Mouse (Mus musculus): Measurements from ENCODE around the gene Arhgap42.
A peak's percentile ranks its signal among the peaks of the same experiment; 100 is the strongest.

Arhgap42 gene

GRCm38 (mm10) chr9:9238438-9239391 lies at the start of gene Arhgap42:
Gene Arhgap42 (minus strand): TSS chr9:9239101.
- DNase-seq (ENCODE audit: extremely low spot score) = peak; percentile 81

GRCm38 (mm10) chr9:9288140-9288539 lies 49.2 kb upstream of the Arhgap42 start:
- no peak for DNase-seq (ENCODE audit: extremely low spot score)

GRCm38 (mm10) chr9:9269305-9269704 lies 30.4 kb upstream of the Arhgap42 start:
- no peak for DNase-seq (ENCODE audit: extremely low spot score)

GRCm38 (mm10) chr9:9267606-9268601 lies 29.0 kb upstream of the Arhgap42 start:
- no peak for DNase-seq (ENCODE audit: extremely low spot score)

GRCm38 (mm10) chr9:9263543-9263942 lies 24.6 kb upstream of the Arhgap42 start:
- no peak for DNase-seq (ENCODE audit: extremely low spot score)

- DNase-seq (ENCODE audit: extremely low spot score) = no peak
Observed at GRCm38 (mm10) chr9:9262479-9262878, 23.6 kb upstream of the Arhgap42 start.

GRCm38 (mm10) chr9:9254764-9255163 lies 15.9 kb upstream of the Arhgap42 start:
- DNase-seq (ENCODE audit: extremely low spot score) = no peak

GRCm38 (mm10) chr9:9248529-9248928 lies 9.6 kb upstream of the Arhgap42 start:
- DNase-seq (ENCODE audit: extremely low spot score) = no peak

- DNase-seq (ENCODE audit: extremely low spot score) = no peak
Observed at GRCm38 (mm10) chr9:9245994-9246393, 7.1 kb upstream of the Arhgap42 start.

GRCm38 (mm10) chr9:9243834-9244233 lies 4.9 kb upstream of the Arhgap42 start:
- DNase-seq (ENCODE audit: extremely low spot score) = no peak

GRCm38 (mm10) chr9:9241202-9241795 lies 2.4 kb upstream of the Arhgap42 start:
- DNase-seq (ENCODE audit: extremely low spot score) = no peak

- DNase-seq (ENCODE audit: extremely low spot score) = no peak
Observed at GRCm38 (mm10) chr9:9237511-9237910, 1.4 kb downstream of the Arhgap42 start.

- no peak for DNase-seq (ENCODE audit: extremely low spot score)
Observed at GRCm38 (mm10) chr9:9229662-9230061, 9.2 kb downstream of the Arhgap42 start.

- DNase-seq (ENCODE audit: extremely low spot score) = no peak
Observed at GRCm38 (mm10) chr9:9224837-9225236, 14.1 kb downstream of the Arhgap42 start.

GRCm38 (mm10) chr9:9223384-9223783 lies 15.5 kb downstream of the Arhgap42 start:
- no peak for DNase-seq (ENCODE audit: extremely low spot score)

- no peak for DNase-seq (ENCODE audit: extremely low spot score)
Observed at GRCm38 (mm10) chr9:9221950-9222486, 16.9 kb downstream of the Arhgap42 start.

GRCm38 (mm10) chr9:9221185-9221584 lies 17.7 kb downstream of the Arhgap42 start:
- no peak for DNase-seq (ENCODE audit: extremely low spot score)

- no peak for DNase-seq (ENCODE audit: extremely low spot score)
Observed at GRCm38 (mm10) chr9:9218301-9218700, 20.6 kb downstream of the Arhgap42 start.

GRCm38 (mm10) chr9:9214849-9215248 lies 24.1 kb downstream of the Arhgap42 start:
- DNase-seq (ENCODE audit: extremely low spot score) = no peak

- no peak for DNase-seq (ENCODE audit: extremely low spot score)
Observed at GRCm38 (mm10) chr9:9214296-9214695, 24.6 kb downstream of the Arhgap42 start.

- DNase-seq (ENCODE audit: extremely low spot score) = no peak
Observed at GRCm38 (mm10) chr9:9211411-9212087, 27.4 kb downstream of the Arhgap42 start.
